Mouse (Mus musculus) kidney, adult 2 months (tissue): ENCODE measurements around the gene Ptx4. TPM values are rescaled to one million over a fixed set of nuclear protein-coding genes. Genes with fewer than 3 reads are reported as not detected.

Experiments used
- DNase-seq: peaks from one replicate; pipeline ENCODE4 v3.0.0; 2021
- H3K27ac ChIP-seq: fragments of 200-500 bp; 2 replicates; pipeline ENCODE4 v1.5.1; 2012; ENCODE audit warnings: low read depth, low read length, control low read depth, inconsistent platforms; ENCODE audit not compliant: insufficient read depth
- H3K27me3 ChIP-seq: fragments of 200-500 bp; replicated peaks from 2 replicates; pipeline ENCODE4 v1.6.1; 2012; ENCODE audit warnings: mild to moderate bottlenecking, moderate library complexity, low read length, inconsistent platforms; ENCODE audit not compliant: control insufficient read depth, insufficient read depth
- H3K36me3 ChIP-seq: fragments of 200-500 bp; 2 replicates; pipeline ENCODE4 v1.6.1; 2012; ENCODE audit warnings: mild to moderate bottlenecking, moderate library complexity, low read length, inconsistent platforms; ENCODE audit not compliant: control insufficient read depth, insufficient read depth
- H3K4me1 ChIP-seq: fragments of 200-500 bp; 2 replicates; pipeline ENCODE4 v1.6.1; 2011; ENCODE audit warnings: low read length; ENCODE audit not compliant: control insufficient read depth, insufficient read depth
- H3K4me3 ChIP-seq: fragments of 200-500 bp; 2 replicates; pipeline ENCODE4 v1.5.1; 2011; ENCODE audit warnings: mild to moderate bottlenecking, low read depth, low read length, control low read depth; ENCODE audit not compliant: insufficient read depth
- CTCF ChIP-seq: fragments of 200-500 bp; conservative IDR thresholded peaks from 2 replicates; pipeline ENCODE4 v1.5.1; 2011; ENCODE audit warnings: low read depth, mild to moderate bottlenecking, control low read depth, low read length, moderate library complexity, mixed read lengths; ENCODE audit not compliant: insufficient read depth, insufficient read length
- POLR2A ChIP-seq: fragments of 200-500 bp; IDR thresholded peaks from one replicate; pipeline ENCODE4 v1.6.1; 2011; ENCODE audit warnings: low read depth, low read length, control low read depth
- WGBS: fragments of 180-500 bp; shearing (Covaris S2); methylation state at CpG from one replicate; pipeline ENCODE4 v1.1.7; 2018; 5-methylcytosine and 5-hydroxymethylcytosine counted together
- polyA plus RNA-seq: library from polyadenylated mRNA; depleted of rRNA; stranded (reverse); fragments of >200 nt; gene quantifications from 2 replicates; pipeline ENCODE4 v1.2.3, GENCODE M21; 2012; rRNA removed

Ptx4 gene
- polyA plus RNA-seq, 1 experiment = not detected

DNA sequence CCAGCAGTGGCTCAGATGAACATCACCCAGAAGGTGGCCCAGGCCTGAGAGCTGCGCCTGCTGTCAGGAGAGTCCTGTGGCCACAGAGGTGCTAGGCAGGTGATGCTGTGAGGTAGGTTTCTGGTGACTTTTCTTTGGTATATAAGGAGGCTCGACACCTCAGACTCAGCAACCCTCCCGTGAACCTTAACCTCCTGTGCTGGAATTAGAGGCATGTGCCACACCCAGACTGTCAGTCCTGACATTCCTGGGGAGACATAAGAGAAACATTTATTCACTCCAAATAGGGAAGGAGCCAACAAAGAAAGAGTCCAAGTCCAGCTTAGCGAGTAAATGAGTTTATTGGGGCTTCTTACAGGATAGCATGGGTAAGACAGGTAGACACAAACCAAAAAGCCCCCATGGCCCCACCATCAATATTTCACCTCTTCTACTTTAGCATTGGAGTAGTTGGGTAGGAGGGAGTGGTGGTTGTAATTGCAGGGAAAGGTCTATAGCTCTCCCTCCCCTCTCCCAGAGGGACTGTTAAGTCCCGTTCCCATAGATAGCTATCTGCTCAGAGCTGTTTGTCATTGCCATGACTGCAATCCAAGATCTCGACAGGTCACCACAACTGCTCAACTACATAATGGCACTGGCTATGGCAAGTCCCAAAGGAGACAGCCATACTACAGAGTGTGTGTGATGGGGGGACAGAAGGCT lies 45.6 kb downstream of the Ptx4 start:
- Histone ChIP-seq H3K4me1 (no peaks in the 10 kb centered on the region), H3K36me3 (no peaks in the 10 kb centered on the region), H3K27ac (no peak overlapping the region), H3K4me3 (no peak overlapping the region), H3K27me3 (no peaks in the 10 kb centered on the region)
- TF ChIP-seq POLR2A (no peak), CTCF (no peak)
- 40% methylated on average over 6 of the region's 6 CpGs for WGBS
- no peak for DNase-seq

DNA sequence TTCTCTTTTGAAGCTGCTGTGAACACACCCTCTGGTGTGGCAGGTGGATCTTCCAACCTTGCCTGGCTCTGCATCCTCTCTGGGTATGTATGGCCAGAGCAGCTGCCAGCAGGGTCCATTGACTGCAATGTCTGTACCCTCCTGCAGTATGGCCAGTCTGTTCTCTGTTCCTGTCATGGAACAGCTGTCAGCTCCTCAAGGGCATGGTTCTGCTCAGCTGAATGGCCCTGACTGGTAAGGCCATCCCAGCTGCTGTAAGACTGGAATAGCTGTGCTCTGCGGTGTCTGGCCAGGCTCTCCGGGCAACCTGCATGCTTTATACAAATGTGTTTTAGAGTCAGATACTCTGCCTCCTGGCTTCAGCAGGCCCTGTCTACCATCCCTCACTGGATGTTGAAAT lies 49.1 kb downstream of the Ptx4 start:
- no peak for DNase-seq
- Histone ChIP-seq H3K36me3 (no peaks in the 10 kb centered on the region), H3K4me3 (no peak overlapping the region), H3K27me3 (no peaks in the 10 kb centered on the region), H3K4me1 (no peaks in the 10 kb centered on the region), H3K27ac (no peak overlapping the region)
- WGBS = 94% methylated on average over 2 of the region's 2 CpGs
- TF ChIP-seq POLR2A (no peak), CTCF (no peak)

DNA sequence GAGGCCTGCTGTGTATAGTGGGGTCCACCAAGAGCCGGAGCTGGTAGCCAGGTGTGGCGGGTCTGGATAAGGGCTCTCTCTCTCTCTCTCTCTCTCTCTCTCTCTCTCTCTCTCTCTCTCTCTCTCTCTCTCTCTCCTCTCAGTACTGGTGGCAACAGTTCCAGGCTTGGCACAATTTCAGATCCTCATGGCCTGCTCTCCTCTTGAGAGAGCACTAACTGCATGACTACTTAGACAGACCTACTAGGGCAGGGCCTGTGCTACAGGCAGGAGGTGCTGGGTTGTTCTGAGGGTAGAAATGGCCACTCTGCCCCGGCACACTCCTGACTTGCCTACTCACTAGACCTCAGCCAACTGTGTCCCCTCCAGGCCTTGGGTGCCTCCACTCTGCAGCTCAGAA lies 52.0 kb downstream of the Ptx4 start:
- no peaks in the 10 kb centered on the region for H3K4me1 ChIP-seq
- no peak overlapping the region for H3K27ac ChIP-seq
- WGBS = 95% methylated on average over 3 of the region's 3 CpGs
- no peak for DNase-seq
- no peak overlapping the region for H3K4me3 ChIP-seq
- H3K36me3 ChIP-seq = no peaks in the 10 kb centered on the region
- H3K27me3 ChIP-seq = no peaks in the 10 kb centered on the region
- TF ChIP-seq CTCF (no peak), POLR2A (no peak)

Other genes starting within 250 kb of the Ptx4 start
- gene Nubp2, start 234.4 kb upstream of the Ptx4 start, polyA plus RNA-seq = 37.2 and 38.4 TPM in 2 replicates
- gene Spsb3, start 234.1 kb upstream of the Ptx4 start, polyA plus RNA-seq = 55.5 and 69.0 TPM in 2 replicates
- 32.2 and 40.7 TPM in 2 replicates for gene Eme2, start 225.7 kb upstream of the Ptx4 start, polyA plus RNA-seq
- 162 and 199 TPM in 2 replicates for gene Mrps34, start 225.6 kb upstream of the Ptx4 start, polyA plus RNA-seq
- gene Nme3, start 224.3 kb upstream of the Ptx4 start, polyA plus RNA-seq = 112 and 115 TPM in 2 replicates
- gene Mapk8ip3, start 183.8 kb upstream of the Ptx4 start, polyA plus RNA-seq = 58.1 and 69.1 TPM in 2 replicates
- 23.8 and 31.0 TPM in 2 replicates for gene Jpt2, start 160.1 kb upstream of the Ptx4 start, polyA plus RNA-seq
- gene Cramp1l, start 105.0 kb upstream of the Ptx4 start, polyA plus RNA-seq = 11.9 and 13.3 TPM in 2 replicates
- gene Ift140, start 104.7 kb upstream of the Ptx4 start, polyA plus RNA-seq = 10.1 and 10.6 TPM in 2 replicates
- 93.4 and 100 TPM in 2 replicates for gene Tmem204, start 37.2 kb upstream of the Ptx4 start, polyA plus RNA-seq
- gene Telo2, start 4.8 kb upstream of the Ptx4 start, polyA plus RNA-seq = 11.6 and 13.3 TPM in 2 replicates
- gene Clcn7, start 12.6 kb downstream of the Ptx4 start, polyA plus RNA-seq = 42.6 and 51.3 TPM in 2 replicates
- 0.04 and 0.05 TPM in 2 replicates for gene Ccdc154, start 41.7 kb downstream of the Ptx4 start, polyA plus RNA-seq
- gene Gm38655, start 54.7 kb downstream of the Ptx4 start, polyA plus RNA-seq = 0.11 TPM in 1 of 2 replicates, not detected in the other
- gene BC003965, start 63.8 kb downstream of the Ptx4 start, polyA plus RNA-seq = 10.8 and 12.2 TPM in 2 replicates
- gene Unkl, start 67.6 kb downstream of the Ptx4 start, polyA plus RNA-seq = 38.3 and 44.1 TPM in 2 replicates
- 121 and 123 TPM in 2 replicates for gene Gnptg, start 119.4 kb downstream of the Ptx4 start, polyA plus RNA-seq
- 20.0 and 21.6 TPM in 2 replicates for gene Tsr3, start 119.4 kb downstream of the Ptx4 start, polyA plus RNA-seq
- 5.6 and 6.9 TPM in 2 replicates for gene Baiap3, start 135.6 kb downstream of the Ptx4 start, polyA plus RNA-seq
- 110 and 128 TPM in 2 replicates for gene Ube2i, start 153.9 kb downstream of the Ptx4 start, polyA plus RNA-seq
- gene Prss34, start 177.6 kb downstream of the Ptx4 start, polyA plus RNA-seq = not detected in 2 replicates
- not detected in 2 replicates for gene Prss28, start 187.9 kb downstream of the Ptx4 start, polyA plus RNA-seq
- not detected in 2 replicates for gene Prss29, start 197.9 kb downstream of the Ptx4 start, polyA plus RNA-seq
- gene Tpsab1, start 224.8 kb downstream of the Ptx4 start, polyA plus RNA-seq = not detected in 2 replicates
- 1.8 and 2.4 TPM in 2 replicates for gene Tpsb2, start 245.5 kb downstream of the Ptx4 start, polyA plus RNA-seq
- gene Tpsg1, start 248.5 kb downstream of the Ptx4 start, polyA plus RNA-seq = 0.12 TPM in 1 of 2 replicates, not detected in the other